8 mouse cellular contexts compared by ENCODE assay signal in genomic region chr8:83899363-83900252, GRCm38 (mm10). TPM values are rescaled to one million over a fixed set of nuclear protein-coding genes. Genes with fewer than 3 reads are reported as not detected.
DNase-seq lines count a peak whose midpoint lies in the region; TF ChIP-seq lines count a peak whose summit lies in the region.

Gene Adgrl1, plus strand, starts transcription at chr8:83900105.

- H3K4me1 ChIP-seq in cortical plate, adult 2 months (ENCODE audit: control insufficient read depth, insufficient read depth, low read length) = peaks cover 7% of the 10 kb centered on the region; the same call in 1 of the 2 replicates
- peaks cover 77% of the 10 kb centered on the region for H3K4me1 ChIP-seq in megakaryocyte, embryonic 14.5 days

- 0 out of 2 replicates have a peak, but pooled peaks cover under 1% of the 10 kb centered on the region for H3K9me3 ChIP-seq in megakaryocyte, embryonic 14.5 days

- peak; percentile 96 for DNase-seq in adipocyte (ENCODE audit: low spot score)
- DNase-seq in gastrocnemius, postnatal 14 days = peak; percentile 90
- peak; percentile 89 for DNase-seq in induced T-regulatory cell, adult 2 months (ENCODE audit: low read depth)
- DNase-seq in left cerebral cortex, adult 8-10 months (ENCODE audit: low spot score in 2 of 2) = peak; percentile 85 to 97
- DNase-seq in right cerebral cortex, postnatal 10 days (ENCODE audit: low spot score in 2 of 2) = peak; percentile 98 to 99
- DNase-seq in urinary bladder, postnatal 14 days (ENCODE audit: low spot score) = peak; percentile 88

- no peak for TF ChIP-seq CTCF in cortical plate, adult 2 months (IDR thresholded peaks at IDR 0.05; ENCODE audit: extremely low read depth, insufficient read depth, low read length)

- peak; percentile 51 for TF ChIP-seq POLR2A in cortical plate, adult 2 months (IDR thresholded peaks at IDR 0.05; ENCODE audit: extremely low read depth, insufficient read depth, low read length)

- peak within 1 kb of the TSS; percentile 94 for H3K27ac ChIP-seq in cortical plate, adult 2 months (ENCODE audit: insufficient read depth, low read length)

- peak within 1 kb of the TSS; percentile 86 for H3K4me3 ChIP-seq in cortical plate, adult 2 months (ENCODE audit: insufficient read depth, low read length)
- H3K4me3 ChIP-seq in megakaryocyte, embryonic 14.5 days (replicated peaks) = peak within 1 kb of the TSS; percentile 92

- no peaks in the 10 kb centered on the region for H3K36me3 ChIP-seq in megakaryocyte, embryonic 14.5 days (replicated peaks; ENCODE audit: low read length)

- H3K27me3 ChIP-seq in megakaryocyte, embryonic 14.5 days (replicated peaks) = peaks cover 79% of the 10 kb centered on the region

- intact Hi-C loops in gastrocnemius, postnatal 14 days (cut with DNase I; ENCODE audit: low total_unique reads) = loop anchor here (5.0 kb wide), 1 partner anchor 177 kb away; no protein-coding TSS in a partner anchor

RNA-seq across cellular contexts. Expression of gene Adgrl1, which starts in this region (rescaled TPM):
- 236 and 241 TPM in 2 replicates for polyA plus RNA-seq in cortical plate, adult 2 months (2012; rRNA removed)
- 10 to 100 TPM; 16.2 to 17.2 TPM for total RNA-seq in gastrocnemius, postnatal 14 days (2021)
- 100 to 1,000 TPM; 330 to 370 (median 359) TPM for total RNA-seq in left cerebral cortex, adult 8-10 months (2022)
- polyA plus RNA-seq in megakaryocyte, embryonic 14.5 days (2012; ENCODE audit: insufficient read depth, low replicate concordance) = 6.8 and 10.5 TPM in 2 replicates

Comparison
In these comparisons a context has a peak if more than half of its experiments do, and no peak if none do; other contexts are left out.
1. Peak in every context shown above with its lines: DNase-seq, H3K4me3 ChIP-seq and H3K27ac ChIP-seq.
2. RNA of gene Adgrl1 (total RNA-seq): 330 to 370 TPM in left cerebral cortex, adult 8-10 months; 16.2 to 17.2 TPM in gastrocnemius, postnatal 14 days; every median in the first group is over 10 times any median in the second.
3. RNA of gene Adgrl1 (polyA plus RNA-seq): 236 to 241 TPM in cortical plate, adult 2 months; 6.8 to 10.5 TPM in megakaryocyte, embryonic 14.5 days; every median in the first group is over 10 times any median in the second.